In the genomic region with DNA sequence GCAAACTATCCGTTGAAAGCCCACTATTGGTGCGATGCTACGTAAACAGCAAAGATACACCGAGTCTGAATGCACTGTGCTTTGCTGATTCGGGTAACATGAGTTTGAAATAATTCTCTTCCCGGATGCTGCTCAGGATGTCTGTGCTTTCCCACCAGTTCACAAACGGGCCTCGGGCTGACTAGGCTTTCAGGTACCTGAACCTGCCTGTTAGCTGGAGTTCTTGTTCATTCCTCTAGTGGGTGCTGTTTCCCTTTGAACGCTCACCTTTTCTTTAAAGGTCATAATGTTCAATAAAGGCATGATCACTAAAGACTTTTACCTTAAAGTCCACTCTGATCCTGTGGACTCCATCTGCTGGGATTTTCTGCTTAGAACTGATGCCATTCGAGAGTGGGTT, we compare ENCODE assay signal across 10 mouse cellular contexts. TPM values are rescaled to one million over a fixed set of nuclear protein-coding genes. Genes with fewer than 3 reads are reported as not detected.
DNase-seq lines count a peak whose midpoint lies in the region; ATAC-seq and TF ChIP-seq lines count a peak whose summit lies in the region.
"Had no signal": no experiment of that assay in that cellular context is flagged by ENCODE, and none has a peak within 500 bp of the region (broad histone marks: within the 10 kb centered on the region; RNA-seq: fewer than 3 reads in every experiment).

No protein-coding gene starts in this region.

- WGBS in kidney, embryonic 14.5 days: 90% methylated on average over 10 of the region's 10 CpGs
- 94% methylated on average over 10 of the region's 10 CpGs for WGBS in hindbrain, embryonic 13.5 days

- H3K4me1 ChIP-seq in kidney, embryonic 14.5 days (ENCODE audit: control insufficient read depth, insufficient read depth, low read length): no peaks in the 10 kb centered on the region
- no peaks in the 10 kb centered on the region for H3K4me1 ChIP-seq in ES-E14 (ENCODE audit: control insufficient read depth in 2 of 2, insufficient read depth in 2 of 2, low read length in 2 of 2, poor library complexity in 1 of 2)
- no peaks in the 10 kb centered on the region for H3K4me1 ChIP-seq in hindbrain, embryonic 13.5 days (replicated peaks)
- H3K4me1 ChIP-seq: embryonic facial prominence, embryonic 15.5 days; liver, embryonic 13.5 days had no signal

- in situ Hi-C loops in ES-E14 (cut with MboI; ENCODE audit: low sequenced_read_pairs in 2 of 2, unreplicated experiment in 2 of 2): no loop called here

- ATAC-seq in kidney, embryonic 14.5 days (ENCODE audit: low FRiP score, low TSS enrichment): no peak
- ATAC-seq in hindbrain, embryonic 13.5 days (ENCODE audit: low FRiP score): no peak

- H3K27me3 ChIP-seq in kidney, embryonic 14.5 days (ENCODE audit: control insufficient read depth, insufficient read depth, low read length): no peaks in the 10 kb centered on the region
- no peaks in the 10 kb centered on the region for H3K27me3 ChIP-seq in hindbrain, embryonic 13.5 days
- H3K27me3 ChIP-seq: embryonic facial prominence, embryonic 15.5 days; liver, embryonic 13.5 days had no signal

- H3K36me3 ChIP-seq in kidney, embryonic 14.5 days (ENCODE audit: control insufficient read depth, insufficient read depth, low read length): peaks cover 81% of the 10 kb centered on the region
- peaks cover 33% of the 10 kb centered on the region for H3K36me3 ChIP-seq in ES-E14 (ENCODE audit: control insufficient read depth, insufficient read depth, low read length, poor library complexity, severe bottlenecking)
- H3K36me3 ChIP-seq in hindbrain, embryonic 13.5 days: peaks cover 86% of the 10 kb centered on the region

- no peak overlapping the region for H3K4me2 ChIP-seq in kidney, embryonic 14.5 days (replicated peaks; ENCODE audit: low read depth, low read length)
- no peak overlapping the region for H3K4me2 ChIP-seq in hindbrain, embryonic 13.5 days
- H3K4me2 ChIP-seq: embryonic facial prominence, embryonic 15.5 days; liver, embryonic 13.5 days had no signal

- H3K4me3 ChIP-seq in kidney, embryonic 14.5 days (ENCODE audit: low read length): no peak overlapping the region
- no peak overlapping the region for H3K4me3 ChIP-seq in ES-E14 (ENCODE audit: insufficient read depth in 1 of 2, low read depth in 1 of 2, low read length in 2 of 2, poor library complexity in 1 of 2, severe bottlenecking in 1 of 2)
- H3K4me3 ChIP-seq in hindbrain, embryonic 13.5 days: no peak overlapping the region
- H3K4me3 ChIP-seq: embryonic facial prominence, embryonic 15.5 days; liver, embryonic 13.5 days had no signal

- no peaks in the 10 kb centered on the region for H3K9me3 ChIP-seq in kidney, embryonic 14.5 days (ENCODE audit: control insufficient read depth, low read length)
- no peaks in the 10 kb centered on the region for H3K9me3 ChIP-seq in ES-E14 (ENCODE audit: control insufficient read depth, insufficient read depth, low read depth, low read length)
- H3K9me3 ChIP-seq in hindbrain, embryonic 13.5 days: no peaks in the 10 kb centered on the region
- H3K9me3 ChIP-seq: embryonic facial prominence, embryonic 15.5 days; liver, embryonic 13.5 days had no signal

- DNase-seq in kidney, adult 11 months: peak; percentile 21
- peak; percentile 36 for DNase-seq in ES-E14 (ENCODE audit: low read depth, low spot score)
- peak; percentile 41 to 56 for DNase-seq in cerebellum, postnatal 10 days
- peak; percentile 57 for DNase-seq in lung, postnatal 36 days
- no peak for DNase-seq in layer of hippocampus, postnatal 36 days
- no peak for DNase-seq in ovary, adult 18-20 months (ENCODE audit: low spot score)
- DNase-seq: liver, embryonic 13.5 days had no signal

- no peak overlapping the region for H3K9ac ChIP-seq in kidney, embryonic 14.5 days (ENCODE audit: low read depth, low read length)
- H3K9ac ChIP-seq in ES-E14 (ENCODE audit: insufficient read depth, low read depth, low read length, poor library complexity, severe bottlenecking): no peak overlapping the region
- H3K9ac ChIP-seq in hindbrain, embryonic 13.5 days: no peak overlapping the region
- H3K9ac ChIP-seq: embryonic facial prominence, embryonic 15.5 days; liver, embryonic 13.5 days had no signal

- H3K27ac ChIP-seq in kidney, embryonic 14.5 days (ENCODE audit: low read depth, low read length): no peak overlapping the region
- no peak overlapping the region for H3K27ac ChIP-seq in ES-E14 (ENCODE audit: insufficient read depth, low read depth, low read length, poor library complexity, severe bottlenecking)
- no peak overlapping the region for H3K27ac ChIP-seq in hindbrain, embryonic 13.5 days
- H3K27ac ChIP-seq: embryonic facial prominence, embryonic 15.5 days; liver, embryonic 13.5 days had no signal

TF ChIP-seq in ES-E14, 5 proteins besides CTCF, POLR2A, EP300 and RAD21:
- TF ChIP-seq MAFK (IDR thresholded peaks at IDR 0.05; ENCODE audit: insufficient read depth, low read depth, low read length) (no peak), ZNF384 (IDR thresholded peaks at IDR 0.05; ENCODE audit: low read depth, low read length) (no peak), ZC3H11A (IDR thresholded peaks at IDR 0.05; ENCODE audit: borderline replicate concordance, low read depth, low read length) (no peak), HCFC1 (IDR thresholded peaks at IDR 0.05; ENCODE audit: borderline replicate concordance, insufficient read depth, low read length) (no peak), CHD2 (IDR thresholded peaks at IDR 0.05; ENCODE audit: low read depth, low read length) (no peak)
TF ChIP-seq in ES-E14: peak in this region for 0.

RNA-seq across cellular contexts. Expression of gene Ttc36, which starts 38.4 kb away (rescaled TPM):
- 22.5 and 31.0 TPM in 2 replicates for polyA plus RNA-seq in kidney, embryonic 14.5 days (2014; fragmentation: Nextera tagmentation; extraction: Ambion mirVana)
- total RNA-seq in ES-E14 (2012; rRNA removed): 0.80 and 2.2 TPM in 2 replicates
- 1 to 10 TPM in 1 of 2 experiments, under 1 TPM in 1; 0.95 to 1.6 TPM for total RNA-seq in layer of hippocampus, postnatal 36 days (2021)
- 0.55 TPM in 1 of 2 replicates, not detected in the other for polyA plus RNA-seq in hindbrain, embryonic 13.5 days (2015; fragmentation: Nextera tagmentation; extraction: Ambion mirVana)

RNA-seq across cellular contexts. Expression of gene Kmt2a, which starts 39.9 kb away (rescaled TPM):
- polyA plus RNA-seq in kidney, embryonic 14.5 days (2014; fragmentation: Nextera tagmentation; extraction: Ambion mirVana): 14.9 and 15.2 TPM in 2 replicates
- total RNA-seq in ES-E14 (2012; rRNA removed): 23.6 and 25.2 TPM in 2 replicates
- total RNA-seq in layer of hippocampus, postnatal 36 days (2021): 10 to 100 TPM; 61.3 to 78.3 TPM
- 15.8 and 20.6 TPM in 2 replicates for polyA plus RNA-seq in hindbrain, embryonic 13.5 days (2015; fragmentation: Nextera tagmentation; extraction: Ambion mirVana)

RNA-seq across cellular contexts. Expression of gene Tmem25, which starts 42.1 kb away (rescaled TPM):
- polyA plus RNA-seq in kidney, embryonic 14.5 days (2014; fragmentation: Nextera tagmentation; extraction: Ambion mirVana): 8.1 and 10.8 TPM in 2 replicates
- 0.54 and 1.0 TPM in 2 replicates for total RNA-seq in ES-E14 (2012; rRNA removed)
- total RNA-seq in layer of hippocampus, postnatal 36 days (2021): 10 to 100 TPM; 43.3 to 51.6 TPM
- 10.9 and 12.7 TPM in 2 replicates for polyA plus RNA-seq in hindbrain, embryonic 13.5 days (2015; fragmentation: Nextera tagmentation; extraction: Ambion mirVana)

Comparison
In these comparisons a context has a peak if more than half of its experiments do, and no peak if none do; other contexts are left out.
1. DNase-seq: peak in kidney, adult 11 months (single experiment), ES-E14 (single experiment), cerebellum, postnatal 10 days (2 of 2) and lung, postnatal 36 days (single experiment); none in layer of hippocampus, postnatal 36 days (0 of 2) and ovary, adult 18-20 months (single experiment).
2. RNA of gene Tmem25, which starts 42.1 kb away (total RNA-seq): 43.3 to 51.6 TPM in layer of hippocampus, postnatal 36 days; 0.54 to 1.0 TPM in ES-E14; every median in the first group is over 10 times any median in the second.